21 mouse cellular contexts compared by ENCODE assay signal in genomic region chr11:103056636-103057035, GRCm38 (mm10). TPM values are rescaled to one million over a fixed set of nuclear protein-coding genes. Genes with fewer than 3 reads are reported as not detected.
DNase-seq lines count a peak whose midpoint lies in the region; ATAC-seq and TF ChIP-seq lines count a peak whose summit lies in the region.
"Had no signal": no experiment of that assay in that cellular context is flagged by ENCODE, and none has a peak within 500 bp of the region (broad histone marks: within the 10 kb centered on the region; RNA-seq: fewer than 3 reads in every experiment).

No protein-coding gene starts in this region.

- no peak for ATAC-seq in embryonic facial prominence, embryonic 13.5 days (ENCODE audit: insufficient number of reproducible peaks, insufficient read depth, low FRiP score, low TSS enrichment, low read depth)
- ATAC-seq in midbrain, embryonic 13.5 days, result no peak
- ATAC-seq: forebrain, embryonic 13.5 days; forebrain, postnatal 0 days; intestine, embryonic 16.5 days had no signal

- peaks cover 86% of the 10 kb centered on the region for H3K36me3 ChIP-seq in embryonic facial prominence, embryonic 13.5 days
- H3K36me3 ChIP-seq in embryonic facial prominence, embryonic 10.5 days (replicated peaks), result peaks cover 98% of the 10 kb centered on the region
- H3K36me3 ChIP-seq in midbrain, embryonic 13.5 days, result peaks cover 83% of the 10 kb centered on the region

- no peak for TF ChIP-seq CTCF in layer of hippocampus, adult 2 months (conservative IDR thresholded peaks at IDR 0.05)

- no peaks in the 10 kb centered on the region for H3K9me3 ChIP-seq in embryonic facial prominence, embryonic 13.5 days
- H3K9me3 ChIP-seq in embryonic facial prominence, embryonic 10.5 days, result no peaks in the 10 kb centered on the region
- H3K9me3 ChIP-seq in midbrain, embryonic 13.5 days, result no peaks in the 10 kb centered on the region
- H3K9me3 ChIP-seq: embryonic facial prominence, embryonic 12.5 days; forebrain, embryonic 13.5 days; heart, embryonic 12.5 days; hindbrain, embryonic 15.5 days had no signal

- H3K9ac ChIP-seq in embryonic facial prominence, embryonic 13.5 days, result 0 out of 2 replicates have a peak overlapping the region, but pooled peaks have one; percentile 21
- H3K9ac ChIP-seq in midbrain, embryonic 13.5 days (replicated peaks), result no peak overlapping the region
- H3K9ac ChIP-seq: embryonic facial prominence, embryonic 12.5 days; forebrain, embryonic 13.5 days; forebrain, postnatal 0 days; heart, embryonic 12.5 days; hindbrain, embryonic 15.5 days had no signal

- H3K4me3 ChIP-seq in embryonic facial prominence, embryonic 13.5 days, result no peak overlapping the region
- H3K4me3 ChIP-seq in embryonic facial prominence, embryonic 10.5 days, result no peak overlapping the region
- no peak overlapping the region for H3K4me3 ChIP-seq in layer of hippocampus, adult 2 months
- H3K4me3 ChIP-seq in midbrain, embryonic 13.5 days (replicated peaks), result no peak overlapping the region
- H3K4me3 ChIP-seq: embryonic facial prominence, embryonic 12.5 days; forebrain, embryonic 13.5 days; heart, embryonic 12.5 days; hindbrain, embryonic 15.5 days had no signal

- H3K27ac ChIP-seq in embryonic facial prominence, embryonic 13.5 days, result no peak overlapping the region
- H3K27ac ChIP-seq in embryonic facial prominence, embryonic 10.5 days (replicated peaks), result no peak overlapping the region
- H3K27ac ChIP-seq in layer of hippocampus, adult 2 months, result peak overlapping the region; percentile 52; the same call in 1 of the 2 replicates
- H3K27ac ChIP-seq in midbrain, embryonic 13.5 days, result no peak overlapping the region
- H3K27ac ChIP-seq: embryonic facial prominence, embryonic 12.5 days; forebrain, embryonic 13.5 days; hindbrain, embryonic 15.5 days had no signal

- 94% methylated on average over 7 of the region's 7 CpGs for WGBS in embryonic facial prominence, embryonic 13.5 days
- 93% methylated on average over 7 of the region's 7 CpGs for WGBS in embryonic facial prominence, embryonic 10.5 days
- 93% methylated on average over 7 of the region's 7 CpGs for WGBS in midbrain, embryonic 13.5 days

- H3K27me3 ChIP-seq in embryonic facial prominence, embryonic 13.5 days, result no peaks in the 10 kb centered on the region
- no peaks in the 10 kb centered on the region for H3K27me3 ChIP-seq in embryonic facial prominence, embryonic 10.5 days (replicated peaks; ENCODE audit: low read depth, poor library complexity, severe bottlenecking)
- H3K27me3 ChIP-seq in midbrain, embryonic 13.5 days, result no peaks in the 10 kb centered on the region
- H3K27me3 ChIP-seq: CH12.LX; embryonic facial prominence, embryonic 12.5 days; forebrain, embryonic 13.5 days; heart, embryonic 12.5 days; hindbrain, embryonic 15.5 days had no signal

- H3K4me2 ChIP-seq in embryonic facial prominence, embryonic 13.5 days, result no peak overlapping the region
- no peak overlapping the region for H3K4me2 ChIP-seq in midbrain, embryonic 13.5 days (replicated peaks)
- H3K4me2 ChIP-seq: embryonic facial prominence, embryonic 12.5 days; forebrain, embryonic 13.5 days; heart, embryonic 12.5 days; hindbrain, embryonic 15.5 days had no signal

- no peaks in the 10 kb centered on the region for H3K4me1 ChIP-seq in embryonic facial prominence, embryonic 13.5 days
- no peaks in the 10 kb centered on the region for H3K4me1 ChIP-seq in embryonic facial prominence, embryonic 10.5 days
- H3K4me1 ChIP-seq in midbrain, embryonic 13.5 days (replicated peaks), result 0 out of 2 replicates have a peak, but pooled peaks cover 3% of the 10 kb centered on the region
- H3K4me1 ChIP-seq: embryonic facial prominence, embryonic 12.5 days; forebrain, embryonic 13.5 days; hindbrain, embryonic 15.5 days had no signal

- peak; percentile 80 for DNase-seq in adrenal gland, adult 2 months
- DNase-seq in adrenal gland, adult 8-10 months, result no peak
- DNase-seq in embryonic facial prominence, embryonic 10.5 days (ENCODE audit: low spot score), result no peak
- no peak for DNase-seq in layer of hippocampus, adult 2 months (ENCODE audit: low spot score in 2 of 2)
- DNase-seq in layer of hippocampus, postnatal 25 days (ENCODE audit: extremely low spot score in 1 of 2, low spot score in 1 of 2), result no peak
- DNase-seq in NIH3T3 (ENCODE audit: low read depth), result peak; percentile 74
- DNase-seq: cerebellum, adult 2 months; cerebellum, postnatal 10 days; embryo, embryonic 11 days; forebrain, postnatal 0 days; gastrocnemius, postnatal 36 days; heart, adult 18-20 months; kidney, adult 2 months had no signal

RNA-seq across cellular contexts. Expression of gene Dcakd, which starts 28.5 kb away (rescaled TPM):
- 10 to 100 TPM; 62.8 to 79.5 TPM for total RNA-seq in adrenal gland, adult 2 months (2021)
- 136 and 185 TPM in 2 replicates for polyA plus RNA-seq in adrenal gland, adult 2 months (2012; rRNA removed)
- total RNA-seq in adrenal gland, adult 8-10 months (2022), result 10 to 100 TPM; 64.3 to 89.6 (median 75.5) TPM
- 189 and 192 TPM in 2 replicates for polyA plus RNA-seq in embryonic facial prominence, embryonic 13.5 days (2015; fragmentation: Nextera tagmentation; extraction: Ambion mirVana)
- polyA plus RNA-seq in embryonic facial prominence, embryonic 10.5 days (2016; fragmentation: Nextera tagmentation; extraction: Ambion mirVana), result 304 and 308 TPM in 2 replicates
- 10 to 100 TPM; 77.1 to 80.3 TPM for total RNA-seq in layer of hippocampus, adult 2 months (2021)
- 100 to 1,000 TPM; 106 to 109 TPM for total RNA-seq in layer of hippocampus, postnatal 25 days (2021)
- polyA plus RNA-seq in midbrain, embryonic 13.5 days (2015; fragmentation: Nextera tagmentation; extraction: Ambion mirVana), result 177 and 178 TPM in 2 replicates

RNA-seq across cellular contexts. Expression of gene Nmt1, which starts 28.6 kb away (rescaled TPM):
- 100 to 1,000 TPM; 106 to 112 TPM for total RNA-seq in adrenal gland, adult 2 months (2021)
- 20.8 and 25.6 TPM in 2 replicates for polyA plus RNA-seq in adrenal gland, adult 2 months (2012; rRNA removed)
- 100 to 1,000 TPM; 102 to 113 (median 109) TPM for total RNA-seq in adrenal gland, adult 8-10 months (2022)
- 67.8 and 68.5 TPM in 2 replicates for polyA plus RNA-seq in embryonic facial prominence, embryonic 13.5 days (2015; fragmentation: Nextera tagmentation; extraction: Ambion mirVana)
- 63.2 and 66.0 TPM in 2 replicates for polyA plus RNA-seq in embryonic facial prominence, embryonic 10.5 days (2016; fragmentation: Nextera tagmentation; extraction: Ambion mirVana)
- total RNA-seq in layer of hippocampus, adult 2 months (2021), result 100 to 1,000 TPM; 169 to 173 TPM
- 100 to 1,000 TPM; 153 to 166 TPM for total RNA-seq in layer of hippocampus, postnatal 25 days (2021)
- 45.2 and 49.9 TPM in 2 replicates for polyA plus RNA-seq in midbrain, embryonic 13.5 days (2015; fragmentation: Nextera tagmentation; extraction: Ambion mirVana)

RNA-seq across cellular contexts. Expression of gene Plcd3, which starts 44.8 kb away (rescaled TPM):
- 10 to 100 TPM in 1 of 2 experiments, 1 to 10 TPM in 1; 6.3 to 14.3 TPM for total RNA-seq in adrenal gland, adult 2 months (2021)
- polyA plus RNA-seq in adrenal gland, adult 2 months (2012; rRNA removed), result 21.4 and 24.7 TPM in 2 replicates
- 10 to 100 TPM; 10.0 to 18.9 (median 13.6) TPM for total RNA-seq in adrenal gland, adult 8-10 months (2022)
- polyA plus RNA-seq in embryonic facial prominence, embryonic 13.5 days (2015; fragmentation: Nextera tagmentation; extraction: Ambion mirVana), result 5.3 and 7.2 TPM in 2 replicates
- 1.7 and 2.6 TPM in 2 replicates for polyA plus RNA-seq in embryonic facial prominence, embryonic 10.5 days (2016; fragmentation: Nextera tagmentation; extraction: Ambion mirVana)
- total RNA-seq in layer of hippocampus, adult 2 months (2021), result 10 to 100 TPM in 1 of 2 experiments, 1 to 10 TPM in 1; 9.3 to 10.2 TPM
- 10 to 100 TPM in 1 of 2 experiments, 1 to 10 TPM in 1; 9.1 to 10.2 TPM for total RNA-seq in layer of hippocampus, postnatal 25 days (2021)
- polyA plus RNA-seq in midbrain, embryonic 13.5 days (2015; fragmentation: Nextera tagmentation; extraction: Ambion mirVana), result 0.99 and 1.1 TPM in 2 replicates

RNA-seq across cellular contexts. Expression of gene Acbd4, which starts 44.8 kb away (rescaled TPM):
- 100 to 1,000 TPM in 1 of 2 experiments, 10 to 100 TPM in 1; 88.4 to 175 TPM for total RNA-seq in adrenal gland, adult 2 months (2021)
- polyA plus RNA-seq in adrenal gland, adult 2 months (2012; rRNA removed), result 70.3 and 91.9 TPM in 2 replicates
- 100 to 1,000 TPM; 114 to 181 (median 146) TPM for total RNA-seq in adrenal gland, adult 8-10 months (2022)
- 16.6 and 17.4 TPM in 2 replicates for polyA plus RNA-seq in embryonic facial prominence, embryonic 13.5 days (2015; fragmentation: Nextera tagmentation; extraction: Ambion mirVana)
- 6.3 and 10.1 TPM in 2 replicates for polyA plus RNA-seq in embryonic facial prominence, embryonic 10.5 days (2016; fragmentation: Nextera tagmentation; extraction: Ambion mirVana)
- 10 to 100 TPM; 87.1 to 91.0 TPM for total RNA-seq in layer of hippocampus, adult 2 months (2021)
- 10 to 100 TPM; 79.5 to 90.4 TPM for total RNA-seq in layer of hippocampus, postnatal 25 days (2021)
- 6.5 and 7.8 TPM in 2 replicates for polyA plus RNA-seq in midbrain, embryonic 13.5 days (2015; fragmentation: Nextera tagmentation; extraction: Ambion mirVana)

RNA-seq across cellular contexts. Expression of gene Hexim1, which starts 59.4 kb away (rescaled TPM):
- 10 to 100 TPM; 70.9 to 83.7 TPM for total RNA-seq in adrenal gland, adult 2 months (2021)
- polyA plus RNA-seq in adrenal gland, adult 2 months (2012; rRNA removed), result 15.7 and 16.5 TPM in 2 replicates
- total RNA-seq in adrenal gland, adult 8-10 months (2022), result 10 to 100 TPM; 75.2 to 90.2 (median 86.0) TPM
- 5.2 and 6.9 TPM in 2 replicates for polyA plus RNA-seq in embryonic facial prominence, embryonic 13.5 days (2015; fragmentation: Nextera tagmentation; extraction: Ambion mirVana)
- polyA plus RNA-seq in embryonic facial prominence, embryonic 10.5 days (2016; fragmentation: Nextera tagmentation; extraction: Ambion mirVana), result 2.8 and 2.9 TPM in 2 replicates
- 10 to 100 TPM; 48.5 to 50.8 TPM for total RNA-seq in layer of hippocampus, adult 2 months (2021)
- 10 to 100 TPM; 52.3 to 53.3 TPM for total RNA-seq in layer of hippocampus, postnatal 25 days (2021)
- 3.5 and 3.9 TPM in 2 replicates for polyA plus RNA-seq in midbrain, embryonic 13.5 days (2015; fragmentation: Nextera tagmentation; extraction: Ambion mirVana)

Comparison
In these comparisons a context has a peak if more than half of its experiments do, and no peak if none do; other contexts are left out.
1. DNase-seq: peak in adrenal gland, adult 2 months (single experiment) and NIH3T3 (single experiment); none in adrenal gland, adult 8-10 months (single experiment), embryonic facial prominence, embryonic 10.5 days (single experiment), layer of hippocampus, adult 2 months (0 of 2) and layer of hippocampus, postnatal 25 days (0 of 2).